Mouse (Mus musculus) kidney, adult 2 months (tissue): ENCODE measurements around the gene Lyar. TPM values are rescaled to one million over a fixed set of nuclear protein-coding genes. Genes with fewer than 3 reads are reported as not detected.

ENCODE experiments used
- DNase-seq: peaks from one replicate; pipeline ENCODE4 v3.0.0; 2021
- H3K27ac ChIP-seq: fragments of 200-500 bp; 2 replicates; pipeline ENCODE4 v1.5.1; 2012; ENCODE audit warnings: low read depth, low read length, control low read depth, inconsistent platforms; ENCODE audit not compliant: insufficient read depth
- H3K27me3 ChIP-seq: fragments of 200-500 bp; replicated peaks from 2 replicates; pipeline ENCODE4 v1.6.1; 2012; ENCODE audit warnings: mild to moderate bottlenecking, moderate library complexity, low read length, inconsistent platforms; ENCODE audit not compliant: control insufficient read depth, insufficient read depth
- H3K36me3 ChIP-seq: fragments of 200-500 bp; 2 replicates; pipeline ENCODE4 v1.6.1; 2012; ENCODE audit warnings: mild to moderate bottlenecking, moderate library complexity, low read length, inconsistent platforms; ENCODE audit not compliant: control insufficient read depth, insufficient read depth
- H3K4me1 ChIP-seq: fragments of 200-500 bp; 2 replicates; pipeline ENCODE4 v1.6.1; 2011; ENCODE audit warnings: low read length; ENCODE audit not compliant: control insufficient read depth, insufficient read depth
- H3K4me3 ChIP-seq: fragments of 200-500 bp; 2 replicates; pipeline ENCODE4 v1.5.1; 2011; ENCODE audit warnings: mild to moderate bottlenecking, low read depth, low read length, control low read depth; ENCODE audit not compliant: insufficient read depth
- CTCF ChIP-seq: fragments of 200-500 bp; conservative IDR thresholded peaks from 2 replicates; pipeline ENCODE4 v1.5.1; 2011; ENCODE audit warnings: low read depth, mild to moderate bottlenecking, control low read depth, low read length, moderate library complexity, mixed read lengths; ENCODE audit not compliant: insufficient read depth, insufficient read length
- POLR2A ChIP-seq: fragments of 200-500 bp; IDR thresholded peaks from one replicate; pipeline ENCODE4 v1.6.1; 2011; ENCODE audit warnings: low read depth, low read length, control low read depth
- WGBS: fragments of 180-500 bp; shearing (Covaris S2); methylation state at CpG from one replicate; pipeline ENCODE4 v1.1.7; 2018; 5-methylcytosine and 5-hydroxymethylcytosine counted together
- polyA plus RNA-seq: library from polyadenylated mRNA; depleted of rRNA; stranded (reverse); fragments of >200 nt; gene quantifications from 2 replicates; pipeline ENCODE4 v1.2.3, GENCODE M21; 2012

The Lyar gene
- polyA plus RNA-seq, 1 experiment = 5.3 TPM

GRCm38 (mm10) chr5:38213009-38213408 is 7.3 kb upstream of the Lyar start:
- WGBS = 84% methylated on average over 6 of the region's 6 CpGs
- Histone ChIP-seq H3K4me1 (no peaks in the 10 kb centered on the region), H3K27ac (no peak overlapping the region), H3K27me3 (no peaks in the 10 kb centered on the region), H3K4me3 (no peak overlapping the region), H3K36me3 (no peaks in the 10 kb centered on the region)
- DNase-seq = no peak
- TF ChIP-seq POLR2A (no peak), CTCF (no peak)

GRCm38 (mm10) chr5:38219771-38220307 is 431 bp upstream of the Lyar start:
- Histone ChIP-seq H3K27ac (0 out of 2 replicates have a peak overlapping the region, but pooled peaks have one; percentile 29), H3K27me3 (no peaks in the 10 kb centered on the region), H3K36me3 (no peaks in the 10 kb centered on the region), H3K4me1 (0 out of 2 replicates have a peak, but pooled peaks cover 3% of the 10 kb centered on the region), H3K4me3 (peak overlapping the region; percentile 80)
- TF ChIP-seq CTCF (no peak), POLR2A (no peak)
- WGBS = under 1% methylated on average over 35 of the region's 35 CpGs
- no peak for DNase-seq

GRCm38 (mm10) chr5:38235422-38235821 is 15.2 kb downstream of the Lyar start:
- TF ChIP-seq CTCF (peak; percentile 68), POLR2A (no peak)
- Histone ChIP-seq H3K4me3 (no peak overlapping the region), H3K36me3 (peaks cover 1% of the 10 kb centered on the region; the same call in 1 of the 2 replicates), H3K27me3 (no peaks in the 10 kb centered on the region), H3K4me1 (no peaks in the 10 kb centered on the region), H3K27ac (no peak overlapping the region)
- WGBS = 66% methylated on average over 4 of the region's 4 CpGs
- DNase-seq = peak; percentile 30

- 96% methylated on average over 2 of the region's 2 CpGs for WGBS
- Histone ChIP-seq H3K27ac (no peak overlapping the region), H3K27me3 (no peaks in the 10 kb centered on the region), H3K4me1 (no peaks in the 10 kb centered on the region), H3K36me3 (no peaks in the 10 kb centered on the region), H3K4me3 (no peak overlapping the region)
- no peak for TF ChIP-seq POLR2A
- TF ChIP-seq CTCF = no peak
- DNase-seq = no peak
These were observed 16.4 kb downstream of the Lyar start for GRCm38 (mm10) chr5:38236627-38237026.

GRCm38 (mm10) chr5:38240727-38241472 is 20.6 kb downstream of the Lyar start:
- H3K36me3 ChIP-seq = no peaks in the 10 kb centered on the region
- 29% methylated on average over 5 of the region's 5 CpGs for WGBS
- no peaks in the 10 kb centered on the region for H3K27me3 ChIP-seq
- no peak for TF ChIP-seq CTCF
- TF ChIP-seq POLR2A = no peak
- H3K4me1 ChIP-seq = no peaks in the 10 kb centered on the region
- H3K4me3 ChIP-seq = no peak overlapping the region
- no peak overlapping the region for H3K27ac ChIP-seq
- no peak for DNase-seq

- H3K36me3 ChIP-seq = no peaks in the 10 kb centered on the region
- no peak overlapping the region for H3K4me3 ChIP-seq
- 77% methylated on average over 3 of the region's 3 CpGs for WGBS
- no peak overlapping the region for H3K27ac ChIP-seq
- TF ChIP-seq CTCF = no peak
- no peak for TF ChIP-seq POLR2A
- no peaks in the 10 kb centered on the region for H3K27me3 ChIP-seq
- DNase-seq = no peak
- H3K4me1 ChIP-seq = no peaks in the 10 kb centered on the region
These were observed 21.2 kb downstream of the Lyar start for GRCm38 (mm10) chr5:38241473-38241834.

- no peak for TF ChIP-seq POLR2A
- TF ChIP-seq CTCF = no peak
- H3K36me3 ChIP-seq = no peaks in the 10 kb centered on the region
- no peak overlapping the region for H3K27ac ChIP-seq
- 84% methylated on average over 6 of the region's 6 CpGs for WGBS
- H3K27me3 ChIP-seq = no peaks in the 10 kb centered on the region
- DNase-seq = no peak
- no peak overlapping the region for H3K4me3 ChIP-seq
- no peaks in the 10 kb centered on the region for H3K4me1 ChIP-seq
These were observed 21.7 kb downstream of the Lyar start for GRCm38 (mm10) chr5:38241966-38242365.
